In genomic region chr7:30719669-30720068, GRCm38 (mm10) we compare ENCODE assay signal across 24 mouse cellular contexts. TPM values are rescaled to one million over a fixed set of nuclear protein-coding genes. Genes with fewer than 3 reads are reported as not detected.
"Had no signal": no experiment of that assay in that cellular context is flagged by ENCODE, and none has a peak within 500 bp of the region (broad histone marks: within the 10 kb centered on the region; RNA-seq: fewer than 3 reads in every experiment).

No protein-coding gene starts in this region.

- H3K27ac ChIP-seq: lung, embryonic 15.5 days; macrophage; midbrain, embryonic 13.5 days; midbrain, embryonic 15.5 days; neural tube, embryonic 12.5 days; stomach, embryonic 15.5 days; stomach, postnatal 0 days had no signal

- H3K4me3 ChIP-seq: lung, embryonic 15.5 days; megakaryocyte, embryonic 14.5 days; midbrain, embryonic 13.5 days; midbrain, embryonic 15.5 days; neural tube, embryonic 12.5 days; stomach, embryonic 15.5 days had no signal

- DNase-seq: lung, adult 2 months; lung, postnatal 14 days; lung, postnatal 36 days; right cerebral cortex, postnatal 14 days; thymus, adult 2 months; thymus, postnatal 25 days; thymus, postnatal 4 days had no signal

- ATAC-seq: lung, postnatal 0 days; midbrain, embryonic 13.5 days; midbrain, embryonic 15.5 days had no signal

- H3K4me2 ChIP-seq: lung, embryonic 15.5 days; midbrain, embryonic 11.5 days; midbrain, embryonic 13.5 days; midbrain, embryonic 15.5 days; neural tube, embryonic 12.5 days; stomach, embryonic 15.5 days had no signal

- H3K36me3 ChIP-seq: lung, embryonic 15.5 days; midbrain, embryonic 13.5 days; midbrain, embryonic 15.5 days; neural tube, embryonic 12.5 days; stomach, embryonic 15.5 days had no signal

- H3K9me3 ChIP-seq: lung, embryonic 15.5 days; midbrain, embryonic 13.5 days; midbrain, embryonic 15.5 days; neural tube, embryonic 12.5 days; stomach, embryonic 15.5 days had no signal

- H3K9ac ChIP-seq: lung, embryonic 15.5 days; midbrain, embryonic 13.5 days; midbrain, embryonic 15.5 days; neural tube, embryonic 12.5 days; stomach, embryonic 15.5 days had no signal

RNA-seq across cellular contexts. Expression of gene Atp4a, which starts 7.7 kb away (rescaled TPM):
- total RNA-seq: monocyte, adult 5-6 weeks had no signal
- polyA plus RNA-seq: lung, adult 2 months; lung, postnatal 0 days; macrophage; urinary bladder, adult 2 months had no signal

RNA-seq across cellular contexts. Expression of gene 2200002J24Rik, which starts 20.9 kb away (rescaled TPM):
- total RNA-seq: midbrain, postnatal 0 days; monocyte, adult 5-6 weeks; neutrophil, adult 5-6 weeks had no signal
- polyA plus RNA-seq: lung, adult 2 months; macrophage; midbrain, embryonic 11.5 days; midbrain, embryonic 13.5 days; midbrain, embryonic 15.5 days; midbrain, postnatal 0 days; neural tube, embryonic 12.5 days; neural tube, embryonic 14.5 days; urinary bladder, adult 2 months had no signal

RNA-seq across cellular contexts. Expression of gene Gapdhs, which starts 23.8 kb away (rescaled TPM):
- total RNA-seq: megakaryocyte progenitor cell, adult 5-6 weeks; midbrain, postnatal 0 days; neutrophil, adult 5-6 weeks had no signal
- polyA plus RNA-seq: macrophage; spleen, adult 2 months; urinary bladder, adult 2 months had no signal

RNA-seq across cellular contexts. Expression of gene Sbsn, which starts 31.6 kb away (rescaled TPM):
- total RNA-seq: monocyte, adult 5-6 weeks had no signal
